Mouse (Mus musculus) hindbrain, embryonic 11.5 days (tissue): ENCODE data around the gene Erbb2. TPM values are rescaled to one million over a fixed set of nuclear protein-coding genes. Genes with fewer than 3 reads are reported as not detected.

Experiments used
- ATAC-seq: fragments of 200-750 bp; cut with Nextera tagmentation; 2 replicates; pipeline ENCODE4 v1.8.0; 2017; ENCODE audit warnings: mild to moderate bottlenecking, moderate TSS enrichment, moderate library complexity; ENCODE audit not compliant: low FRiP score
- DNase-seq: peaks from one replicate; pipeline ENCODE4 v3.0.0-alpha.2; 2015; ENCODE audit warnings: low spot score
- H3K27ac ChIP-seq: fragments of 300-500 bp; sonication (generic); 2 replicates; pipeline ENCODE4 v1.5.1; 2014; ENCODE audit warnings: mild to moderate bottlenecking, low read depth, low read length
- H3K27me3 ChIP-seq: fragments of 300-500 bp; sonication (generic); 2 replicates; pipeline ENCODE4 v1.6.1; 2014; ENCODE audit warnings: mild to moderate bottlenecking, low read length, moderate library complexity, mixed read lengths; ENCODE audit not compliant: control insufficient read depth, insufficient read depth
- H3K36me3 ChIP-seq: fragments of 300-500 bp; sonication (generic); 2 replicates; pipeline ENCODE4 v1.6.1; 2014; ENCODE audit warnings: mild to moderate bottlenecking, low read length, moderate library complexity, mixed read lengths; ENCODE audit not compliant: control insufficient read depth, insufficient read depth
- H3K4me1 ChIP-seq: fragments of 300-500 bp; sonication (generic); replicated peaks from 2 replicates; pipeline ENCODE4 v1.6.1; 2014; ENCODE audit warnings: low read length, mixed read lengths; ENCODE audit not compliant: control insufficient read depth, insufficient read depth
- H3K4me2 ChIP-seq: fragments of 300-500 bp; sonication (generic); replicated peaks from 2 replicates; pipeline ENCODE4 v1.6.1; 2014; ENCODE audit warnings: mild to moderate bottlenecking, low read depth, low read length
- H3K4me3 ChIP-seq: fragments of 300-500 bp; sonication (generic); 2 replicates; pipeline ENCODE4 v1.5.1; 2014; ENCODE audit warnings: low read depth, low read length
- H3K9ac ChIP-seq: fragments of 300-500 bp; sonication (generic); 2 replicates; pipeline ENCODE4 v1.6.1; 2014; ENCODE audit warnings: low read depth, low read length
- H3K9me3 ChIP-seq: fragments of 300-500 bp; sonication (generic); 2 replicates; pipeline ENCODE4 v1.6.1; 2016; ENCODE audit warnings: low read length; ENCODE audit not compliant: control insufficient read depth
- WGBS: fragments of 180-500 bp; shearing (Covaris S2); extraction: QIAGEN DNeasy Blood & Tissue Kit; methylation state at CpG from one replicate; pipeline ENCODE4 v1.1.7; 2014; 5-methylcytosine and 5-hydroxymethylcytosine counted together
- polyA plus RNA-seq: library from polyadenylated mRNA; unstranded; fragments of >200 nt; fragmentation: Nextera tagmentation; extraction: Ambion mirVana; gene quantifications from 2 replicates; pipeline ENCODE4 v1.2.1, GENCODE M21; 2014

The Erbb2 gene
- polyA plus RNA-seq, 1 experiment from 2014 or later = 15.5 TPM

- H3K27ac ChIP-seq = no peak overlapping the region
- H3K36me3 ChIP-seq = no peaks in the 10 kb centered on the region
- H3K4me1 ChIP-seq = no peaks in the 10 kb centered on the region
- H3K4me2 ChIP-seq = no peak overlapping the region
- no peak for DNase-seq
- H3K9ac ChIP-seq = no peak overlapping the region
- 89% methylated on average over 9 of the region's 9 CpGs for WGBS
- no peak for ATAC-seq
- H3K27me3 ChIP-seq = no peaks in the 10 kb centered on the region
- no peak overlapping the region for H3K4me3 ChIP-seq
- no peaks in the 10 kb centered on the region for H3K9me3 ChIP-seq
Measured at GRCm38 (mm10) chr11:98475630-98476433, 63.6 kb downstream of the Erbb2 start.

DNA sequence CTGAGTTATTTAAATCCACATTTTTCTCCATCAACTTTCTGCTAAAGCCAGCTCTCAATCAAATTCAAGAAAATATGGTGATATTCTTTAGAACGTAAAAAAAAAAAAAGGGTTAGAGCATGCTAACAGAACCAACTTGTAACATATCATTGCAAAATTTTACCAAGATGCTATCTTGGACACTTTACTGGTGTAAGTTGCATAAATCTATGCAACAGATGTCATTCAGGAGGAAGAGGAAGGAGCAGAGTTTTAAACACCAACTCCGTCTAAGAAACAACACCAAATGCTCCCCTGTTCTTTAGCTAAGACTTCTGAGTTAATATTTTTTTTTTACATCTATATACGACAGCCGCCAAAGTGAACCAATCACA, 64.2 kb downstream of the Erbb2 start:
- H3K9ac ChIP-seq = no peak overlapping the region
- no peaks in the 10 kb centered on the region for H3K36me3 ChIP-seq
- no peaks in the 10 kb centered on the region for H3K4me1 ChIP-seq
- 92% methylated on average over 4 of the region's 4 CpGs for WGBS
- no peak overlapping the region for H3K4me2 ChIP-seq
- ATAC-seq (no peak), DNase-seq (no peak)
- H3K9me3 ChIP-seq = no peaks in the 10 kb centered on the region
- H3K4me3 ChIP-seq = no peak overlapping the region
- H3K27ac ChIP-seq = no peak overlapping the region
- no peaks in the 10 kb centered on the region for H3K27me3 ChIP-seq

- no peaks in the 10 kb centered on the region for H3K27me3 ChIP-seq
- ATAC-seq (no peak), DNase-seq (no peak)
- H3K9me3 ChIP-seq = no peaks in the 10 kb centered on the region
- no peak overlapping the region for H3K4me3 ChIP-seq
- no peaks in the 10 kb centered on the region for H3K4me1 ChIP-seq
- H3K4me2 ChIP-seq = no peak overlapping the region
- H3K27ac ChIP-seq = no peak overlapping the region
- no peak overlapping the region for H3K9ac ChIP-seq
- WGBS = 69% methylated on average over 14 of the region's 14 CpGs
- no peaks in the 10 kb centered on the region for H3K36me3 ChIP-seq
Measured at GRCm38 (mm10) chr11:98477011-98477701, 64.9 kb downstream of the Erbb2 start.

GRCm38 (mm10) chr11:98479026-98479939, 67.0 kb downstream of the Erbb2 start:
- DNase-seq = no peak
- Histone ChIP-seq H3K9me3 (no peaks in the 10 kb centered on the region), H3K36me3 (no peaks in the 10 kb centered on the region), H3K4me1 (no peaks in the 10 kb centered on the region), H3K27ac (no peak overlapping the region), H3K4me3 (no peak overlapping the region), H3K4me2 (no peak overlapping the region), H3K27me3 (no peaks in the 10 kb centered on the region), H3K9ac (no peak overlapping the region)
- WGBS = 82% methylated on average over 13 of the region's 13 CpGs
- ATAC-seq = no peak

GRCm38 (mm10) chr11:98479940-98480497, 67.7 kb downstream of the Erbb2 start:
- Histone ChIP-seq H3K4me1 (no peaks in the 10 kb centered on the region), H3K9me3 (no peaks in the 10 kb centered on the region), H3K36me3 (no peaks in the 10 kb centered on the region), H3K27me3 (no peaks in the 10 kb centered on the region), H3K9ac (no peak overlapping the region), H3K27ac (no peak overlapping the region), H3K4me2 (no peak overlapping the region), H3K4me3 (no peak overlapping the region)
- DNase-seq (no peak), ATAC-seq (no peak)
- WGBS = 84% methylated on average over 12 of the region's 12 CpGs

GRCm38 (mm10) chr11:98481231-98481630, 69.0 kb downstream of the Erbb2 start:
- ATAC-seq (no peak), DNase-seq (no peak)
- H3K27me3 ChIP-seq = no peaks in the 10 kb centered on the region
- H3K27ac ChIP-seq = no peak overlapping the region
- H3K4me2 ChIP-seq = no peak overlapping the region
- no peak overlapping the region for H3K9ac ChIP-seq
- H3K9me3 ChIP-seq = no peaks in the 10 kb centered on the region
- WGBS = 73% methylated on average over 6 of the region's 6 CpGs
- H3K4me3 ChIP-seq = no peak overlapping the region
- no peaks in the 10 kb centered on the region for H3K36me3 ChIP-seq
- no peaks in the 10 kb centered on the region for H3K4me1 ChIP-seq

DNA sequence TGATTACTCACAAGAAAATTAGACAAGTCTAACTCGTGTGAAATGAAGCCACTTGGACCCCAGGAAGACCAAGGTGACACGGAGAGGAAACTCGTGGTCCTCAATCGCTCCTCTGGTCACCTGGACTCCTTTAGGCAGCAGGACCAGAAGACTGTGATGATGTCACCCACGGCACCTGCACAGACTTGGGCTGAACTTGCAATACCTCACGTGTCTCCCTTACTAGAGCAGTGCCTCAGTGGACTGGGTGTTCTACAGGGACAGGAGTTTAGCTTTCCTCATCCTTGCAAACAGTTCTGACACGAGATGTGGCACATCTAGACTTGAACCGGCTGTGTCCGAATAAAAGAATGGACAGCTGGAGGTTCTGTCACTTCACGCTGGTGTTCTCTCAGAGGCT, 69.8 kb downstream of the Erbb2 start:
- Histone ChIP-seq H3K27me3 (no peaks in the 10 kb centered on the region), H3K4me3 (no peak overlapping the region), H3K4me2 (no peak overlapping the region), H3K27ac (no peak overlapping the region), H3K9ac (no peak overlapping the region), H3K4me1 (no peaks in the 10 kb centered on the region), H3K36me3 (no peaks in the 10 kb centered on the region), H3K9me3 (no peaks in the 10 kb centered on the region)
- 83% methylated on average over 10 of the region's 10 CpGs for WGBS
- no peak for DNase-seq
- ATAC-seq = no peak

GRCm38 (mm10) chr11:98485749-98486148, 73.5 kb downstream of the Erbb2 start:
- H3K4me2 ChIP-seq = no peak overlapping the region
- no peak overlapping the region for H3K4me3 ChIP-seq
- H3K27ac ChIP-seq = no peak overlapping the region
- DNase-seq (no peak), ATAC-seq (no peak)
- no peaks in the 10 kb centered on the region for H3K9me3 ChIP-seq
- 96% methylated on average over 2 of the region's 2 CpGs for WGBS
- no peaks in the 10 kb centered on the region for H3K4me1 ChIP-seq
- H3K9ac ChIP-seq = no peak overlapping the region
- no peaks in the 10 kb centered on the region for H3K36me3 ChIP-seq
- H3K27me3 ChIP-seq = no peaks in the 10 kb centered on the region
